Mouse (Mus musculus): ENCODE data around the gene Entpd5. TPM values are rescaled to one million over a fixed set of nuclear protein-coding genes. Genes with fewer than 3 reads are reported as not detected.

The Entpd5 gene
- polyA plus RNA-seq, 2 experiments = 7.7 to 12.2 TPM

GRCm38 (mm10) chr12:84336963-84337625, 71.7 kb downstream of the Entpd5 start:
- Histone ChIP-seq H3K27ac (replicated peaks; ENCODE audit: low read depth, low read length) (no peak overlapping the region), H3K4me3 (replicated peaks; ENCODE audit: low read length) (no peak overlapping the region), H3K9me3 (ENCODE audit: control insufficient read depth, low read length) (no peaks in the 10 kb centered on the region), H3K36me3 (ENCODE audit: control insufficient read depth, insufficient read depth, low read length) (peaks cover 84% of the 10 kb centered on the region), H3K4me1 (ENCODE audit: control insufficient read depth, insufficient read depth, low read length) (no peaks in the 10 kb centered on the region), H3K4me2 (replicated peaks; ENCODE audit: low read depth, low read length, severe bottlenecking) (no peak overlapping the region), H3K27me3 (ENCODE audit: control insufficient read depth, insufficient read depth, low read length) (no peaks in the 10 kb centered on the region), H3K9ac (ENCODE audit: low read depth, low read length, severe bottlenecking) (no peak overlapping the region)
- TF ChIP-seq POLR2A (IDR thresholded peaks at IDR 0.05; ENCODE audit: borderline replicate concordance, extremely low read depth, insufficient read depth, insufficient read length) = no peak
- DNase-seq (ENCODE audit: low spot score) = no peak
- 93% methylated on average over 11 of the region's 11 CpGs for WGBS
- no peak for ATAC-seq (ENCODE audit: low FRiP score, low read depth)

GRCm38 (mm10) chr12:84327111-84327512, 81.7 kb downstream of the Entpd5 start:
- no peak overlapping the region for H3K4me2 ChIP-seq (replicated peaks; ENCODE audit: low read depth, low read length, severe bottlenecking)
- H3K27me3 ChIP-seq (ENCODE audit: control insufficient read depth, insufficient read depth, low read length) = no peaks in the 10 kb centered on the region
- peak; percentile 17 for DNase-seq (ENCODE audit: low spot score)

More at GRCm38 (mm10) chr12:84327111-84327512, 81.7 kb downstream of the Entpd5 start:
- Histone ChIP-seq H3K27ac (replicated peaks; ENCODE audit: low read depth, low read length) (no peak overlapping the region), H3K36me3 (ENCODE audit: control insufficient read depth, insufficient read depth, low read length) (peaks cover 64% of the 10 kb centered on the region), H3K4me3 (replicated peaks; ENCODE audit: low read length) (no peak overlapping the region), H3K4me1 (ENCODE audit: control insufficient read depth, insufficient read depth, low read length) (no peaks in the 10 kb centered on the region), H3K9ac (ENCODE audit: low read depth, low read length, severe bottlenecking) (no peak overlapping the region), H3K9me3 (ENCODE audit: control insufficient read depth, low read length) (no peaks in the 10 kb centered on the region)
- TF ChIP-seq POLR2A (IDR thresholded peaks at IDR 0.05; ENCODE audit: borderline replicate concordance, extremely low read depth, insufficient read depth, insufficient read length) = no peak
- WGBS = 79% methylated on average over 4 of the region's 4 CpGs
- no peak for ATAC-seq (ENCODE audit: low FRiP score, low read depth)

Other genes starting within 250 kb of the Entpd5 start
- gene Elmsan1, start 190.1 kb downstream of the Entpd5 start, polyA plus RNA-seq (2012; rRNA removed) = 14.4 and 18.1 TPM in 2 replicates
- 10.5 and 11.8 TPM in 2 replicates for gene Elmsan1, start 190.1 kb downstream of the Entpd5 start, polyA plus RNA-seq (2014; fragmentation: Nextera tagmentation; extraction: Ambion mirVana)
- 8.5 and 11.0 TPM in 2 replicates for gene Ptgr2, start 123.8 kb downstream of the Entpd5 start, polyA plus RNA-seq (2012; rRNA removed)
- gene Ptgr2, start 123.8 kb downstream of the Entpd5 start, polyA plus RNA-seq (2014; fragmentation: Nextera tagmentation; extraction: Ambion mirVana) = 13.8 and 15.2 TPM in 2 replicates
- gene Zfp410, start 92.2 kb downstream of the Entpd5 start, polyA plus RNA-seq (2012; rRNA removed) = 63.6 and 67.3 TPM in 2 replicates
- 81.7 and 82.2 TPM in 2 replicates for gene Zfp410, start 92.2 kb downstream of the Entpd5 start, polyA plus RNA-seq (2014; fragmentation: Nextera tagmentation; extraction: Ambion mirVana)
- gene Coq6, start 47.4 kb downstream of the Entpd5 start, polyA plus RNA-seq (2012; rRNA removed) = 49.2 and 63.5 TPM in 2 replicates
- gene Coq6, start 47.4 kb downstream of the Entpd5 start, polyA plus RNA-seq (2014; fragmentation: Nextera tagmentation; extraction: Ambion mirVana) = 42.4 and 44.8 TPM in 2 replicates
- gene Fam161b, start 47.2 kb downstream of the Entpd5 start, polyA plus RNA-seq (2012; rRNA removed) = 3.4 and 4.7 TPM in 2 replicates
- 2.1 and 2.8 TPM in 2 replicates for gene Fam161b, start 47.2 kb downstream of the Entpd5 start, polyA plus RNA-seq (2014; fragmentation: Nextera tagmentation; extraction: Ambion mirVana)
- 0.55 and 1.3 TPM in 2 replicates for gene Bbof1, start within 50 bp of the Entpd5 start, polyA plus RNA-seq (2012; rRNA removed)
- gene Bbof1, start within 50 bp of the Entpd5 start, polyA plus RNA-seq (2014; fragmentation: Nextera tagmentation; extraction: Ambion mirVana) = 0.95 and 1.1 TPM in 2 replicates
- 10.4 and 18.1 TPM in 2 replicates for gene Rnf113a2, start 8.2 kb upstream of the Entpd5 start, polyA plus RNA-seq (2012; rRNA removed)
- gene Rnf113a2, start 8.2 kb upstream of the Entpd5 start, polyA plus RNA-seq (2014; fragmentation: Nextera tagmentation; extraction: Ambion mirVana) = 21.6 and 24.5 TPM in 2 replicates
- gene Aldh6a1, start 42.0 kb upstream of the Entpd5 start, polyA plus RNA-seq (2012; rRNA removed) = 18.9 and 19.0 TPM in 2 replicates
- gene Aldh6a1, start 42.0 kb upstream of the Entpd5 start, polyA plus RNA-seq (2014; fragmentation: Nextera tagmentation; extraction: Ambion mirVana) = 37.9 and 41.2 TPM in 2 replicates
- 17.3 and 26.9 TPM in 2 replicates for gene Lin52, start 42.4 kb upstream of the Entpd5 start, polyA plus RNA-seq (2012; rRNA removed)
- 17.9 and 24.2 TPM in 2 replicates for gene Lin52, start 42.4 kb upstream of the Entpd5 start, polyA plus RNA-seq (2014; fragmentation: Nextera tagmentation; extraction: Ambion mirVana)
- gene Vsx2, start 160.7 kb upstream of the Entpd5 start, polyA plus RNA-seq (2012; rRNA removed) = 0.47 and 0.65 TPM in 2 replicates
- 0.22 and 0.29 TPM in 2 replicates for gene Vsx2, start 160.7 kb upstream of the Entpd5 start, polyA plus RNA-seq (2014; fragmentation: Nextera tagmentation; extraction: Ambion mirVana)
- 32.3 and 37.9 TPM in 2 replicates for gene Abcd4, start 208.4 kb upstream of the Entpd5 start, polyA plus RNA-seq (2012; rRNA removed)
- gene Abcd4, start 208.4 kb upstream of the Entpd5 start, polyA plus RNA-seq (2014; fragmentation: Nextera tagmentation; extraction: Ambion mirVana) = 11.5 and 12.5 TPM in 2 replicates
- gene Vrtn, start 232.0 kb upstream of the Entpd5 start, polyA plus RNA-seq (2012; rRNA removed) = 0.04 and 0.06 TPM in 2 replicates
- not detected in 2 replicates for gene Vrtn, start 232.0 kb upstream of the Entpd5 start, polyA plus RNA-seq (2014; fragmentation: Nextera tagmentation; extraction: Ambion mirVana)

Measured in limb, embryonic 14.5 days (tissue).